Mouse (Mus musculus): ENCODE results near the gene Lama2. TPM values are rescaled to one million over a fixed set of nuclear protein-coding genes. Genes with fewer than 3 reads are reported as not detected.

The Lama2 gene
- polyA plus RNA-seq, 1 experiment from 2014 or later = 9.4 TPM

DNA sequence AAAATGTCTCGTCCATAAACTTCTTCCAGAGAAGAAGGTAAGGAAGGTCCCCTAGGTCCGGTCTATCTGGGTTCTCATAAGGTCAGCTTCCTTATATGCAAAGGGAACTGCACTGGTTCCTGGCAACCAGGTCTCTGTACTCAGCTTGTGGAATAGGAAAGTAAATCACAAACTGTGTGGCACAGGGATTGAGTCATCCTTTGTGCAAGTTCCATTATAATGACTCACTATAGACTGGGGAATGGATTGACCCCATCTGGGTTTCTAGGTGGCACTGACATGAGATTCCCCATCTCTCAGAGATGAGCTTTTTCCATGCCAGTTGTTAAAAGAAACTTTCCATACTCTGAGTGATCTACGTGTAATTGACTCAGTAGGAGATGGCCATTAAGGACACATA is 501.7 kb downstream of the Lama2 start:
- Histone ChIP-seq H3K9me3 (ENCODE audit: control insufficient read depth, low read length) (no peaks in the 10 kb centered on the region), H3K9ac (ENCODE audit: low read length) (no peak overlapping the region), H3K27me3 (ENCODE audit: control insufficient read depth, insufficient read depth, low read length) (no peaks in the 10 kb centered on the region), H3K4me2 (ENCODE audit: low read depth) (no peak overlapping the region), H3K4me1 (ENCODE audit: control insufficient read depth, insufficient read depth, low read length) (no peaks in the 10 kb centered on the region), H3K4me3 (ENCODE audit: low read depth, low read length) (no peak overlapping the region), H3K36me3 (ENCODE audit: control insufficient read depth, insufficient read depth, low read length) (no peaks in the 10 kb centered on the region), H3K27ac (ENCODE audit: low read depth, low read length) (no peak overlapping the region)
- no peak for ATAC-seq (ENCODE audit: insufficient read depth, low FRiP score, low TSS enrichment)
- 95% methylated on average over 3 of the region's 3 CpGs for WGBS
- DNase-seq (ENCODE audit: low spot score) = no peak

DNA sequence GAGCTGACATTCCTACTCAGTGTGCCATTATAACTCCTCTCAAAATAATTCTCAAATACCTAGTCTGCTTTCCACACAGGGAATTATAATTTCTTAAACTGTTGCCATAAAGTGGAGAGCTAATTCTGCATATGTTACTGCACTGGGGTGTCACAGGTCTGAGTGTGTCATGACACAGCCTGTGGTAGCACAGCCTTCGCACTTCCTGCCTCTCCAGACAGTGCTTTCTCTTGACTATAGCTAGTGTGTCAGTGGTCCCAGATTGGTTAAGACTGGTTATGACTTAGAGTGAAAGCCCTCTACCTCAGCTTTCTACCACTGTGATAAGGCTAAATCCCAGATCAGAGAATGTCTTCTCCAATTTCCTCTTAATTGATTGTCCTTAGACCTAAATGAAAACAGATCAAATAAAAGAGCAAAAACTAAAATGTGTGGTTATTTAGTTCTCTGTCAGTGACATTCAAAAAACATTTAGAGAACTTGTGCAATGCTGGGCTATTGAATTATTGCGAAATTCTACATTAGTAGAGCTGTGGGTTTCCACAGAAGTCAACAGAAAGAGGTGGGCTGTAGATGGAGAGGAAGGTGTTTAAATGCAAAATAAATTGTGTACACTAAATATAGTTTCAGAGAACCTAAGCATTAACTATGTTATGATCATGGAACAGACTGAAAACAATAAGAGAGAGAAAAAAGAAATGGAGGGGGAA is 502.5 kb downstream of the Lama2 start:
- Histone ChIP-seq H3K4me3 (ENCODE audit: low read depth, low read length) (no peak overlapping the region), H3K9me3 (ENCODE audit: control insufficient read depth, low read length) (no peaks in the 10 kb centered on the region), H3K36me3 (ENCODE audit: control insufficient read depth, insufficient read depth, low read length) (no peaks in the 10 kb centered on the region), H3K27ac (ENCODE audit: low read depth, low read length) (no peak overlapping the region), H3K27me3 (ENCODE audit: control insufficient read depth, insufficient read depth, low read length) (no peaks in the 10 kb centered on the region), H3K9ac (ENCODE audit: low read length) (no peak overlapping the region), H3K4me1 (ENCODE audit: control insufficient read depth, insufficient read depth, low read length) (no peaks in the 10 kb centered on the region), H3K4me2 (ENCODE audit: low read depth) (no peak overlapping the region)
- ATAC-seq (ENCODE audit: insufficient read depth, low FRiP score, low TSS enrichment) (no peak), DNase-seq (ENCODE audit: low spot score) (no peak)
- WGBS = 91% methylated on average over 2 of the region's 2 CpGs

- no peaks in the 10 kb centered on the region for H3K4me1 ChIP-seq (ENCODE audit: control insufficient read depth, insufficient read depth, low read length)
- DNase-seq (ENCODE audit: low spot score) (no peak), ATAC-seq (ENCODE audit: insufficient read depth, low FRiP score, low TSS enrichment) (no peak)
- H3K4me3 ChIP-seq (ENCODE audit: low read depth, low read length) = no peak overlapping the region
- H3K36me3 ChIP-seq (ENCODE audit: control insufficient read depth, insufficient read depth, low read length) = no peaks in the 10 kb centered on the region
- H3K9ac ChIP-seq (ENCODE audit: low read length) = no peak overlapping the region
- H3K27ac ChIP-seq (ENCODE audit: low read depth, low read length) = no peak overlapping the region
- WGBS = 93% methylated on average over 3 of the region's 3 CpGs
- H3K27me3 ChIP-seq (ENCODE audit: control insufficient read depth, insufficient read depth, low read length) = no peaks in the 10 kb centered on the region
- H3K9me3 ChIP-seq (ENCODE audit: control insufficient read depth, low read length) = no peaks in the 10 kb centered on the region
- H3K4me2 ChIP-seq (ENCODE audit: low read depth) = no peak overlapping the region
These were observed 505.4 kb downstream of the Lama2 start for GRCm38 (mm10) chr10:27114131-27114530.

GRCm38 (mm10) chr10:27103811-27104210 is 515.7 kb downstream of the Lama2 start:
- ATAC-seq (ENCODE audit: insufficient read depth, low FRiP score, low TSS enrichment) (no peak), DNase-seq (ENCODE audit: low spot score) (no peak)
- Histone ChIP-seq H3K4me3 (ENCODE audit: low read depth, low read length) (no peak overlapping the region), H3K4me1 (ENCODE audit: control insufficient read depth, insufficient read depth, low read length) (no peaks in the 10 kb centered on the region), H3K9me3 (ENCODE audit: control insufficient read depth, low read length) (no peaks in the 10 kb centered on the region), H3K27ac (ENCODE audit: low read depth, low read length) (no peak overlapping the region), H3K9ac (ENCODE audit: low read length) (no peak overlapping the region), H3K36me3 (ENCODE audit: control insufficient read depth, insufficient read depth, low read length) (no peaks in the 10 kb centered on the region), H3K4me2 (ENCODE audit: low read depth) (no peak overlapping the region), H3K27me3 (ENCODE audit: control insufficient read depth, insufficient read depth, low read length) (no peaks in the 10 kb centered on the region)
- 89% methylated on average over 5 of the region's 5 CpGs for WGBS

DNA sequence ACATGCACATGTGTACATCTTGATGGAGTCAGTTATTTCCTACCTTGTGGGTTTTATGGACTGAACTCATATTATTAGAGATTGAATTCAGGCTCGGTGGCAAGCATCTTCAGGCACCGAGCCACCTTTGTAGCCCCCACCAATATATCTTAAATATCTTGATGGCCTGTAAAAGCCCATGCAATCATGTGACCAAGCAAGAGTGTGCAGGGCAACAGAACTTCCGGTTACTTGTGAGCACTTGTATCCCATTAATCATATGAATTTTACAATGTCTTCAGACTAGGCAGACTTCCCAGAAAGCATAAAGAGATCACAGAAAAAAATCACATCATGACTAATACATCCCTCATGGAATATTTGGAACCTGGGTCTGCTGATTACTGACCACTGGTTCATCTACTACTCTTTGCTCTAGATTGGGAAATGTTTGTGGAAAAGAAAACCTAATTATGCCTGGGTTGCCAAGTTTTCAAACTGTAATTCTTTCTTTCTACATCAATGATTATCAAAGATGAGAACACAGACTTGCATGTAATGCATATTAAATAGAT is 517.7 kb downstream of the Lama2 start:
- no peaks in the 10 kb centered on the region for H3K36me3 ChIP-seq (ENCODE audit: control insufficient read depth, insufficient read depth, low read length)
- no peaks in the 10 kb centered on the region for H3K4me1 ChIP-seq (ENCODE audit: control insufficient read depth, insufficient read depth, low read length)
- H3K27ac ChIP-seq (ENCODE audit: low read depth, low read length) = no peak overlapping the region
- ATAC-seq (ENCODE audit: insufficient read depth, low FRiP score, low TSS enrichment) (no peak), DNase-seq (ENCODE audit: low spot score) (no peak)
- H3K4me2 ChIP-seq (ENCODE audit: low read depth) = no peak overlapping the region
- 83% methylated on average over 3 of the region's 3 CpGs for WGBS
- no peak overlapping the region for H3K9ac ChIP-seq (ENCODE audit: low read length)
- H3K4me3 ChIP-seq (ENCODE audit: low read depth, low read length) = no peak overlapping the region
- H3K27me3 ChIP-seq (ENCODE audit: control insufficient read depth, insufficient read depth, low read length) = no peaks in the 10 kb centered on the region
- H3K9me3 ChIP-seq (ENCODE audit: control insufficient read depth, low read length) = no peaks in the 10 kb centered on the region

DNA sequence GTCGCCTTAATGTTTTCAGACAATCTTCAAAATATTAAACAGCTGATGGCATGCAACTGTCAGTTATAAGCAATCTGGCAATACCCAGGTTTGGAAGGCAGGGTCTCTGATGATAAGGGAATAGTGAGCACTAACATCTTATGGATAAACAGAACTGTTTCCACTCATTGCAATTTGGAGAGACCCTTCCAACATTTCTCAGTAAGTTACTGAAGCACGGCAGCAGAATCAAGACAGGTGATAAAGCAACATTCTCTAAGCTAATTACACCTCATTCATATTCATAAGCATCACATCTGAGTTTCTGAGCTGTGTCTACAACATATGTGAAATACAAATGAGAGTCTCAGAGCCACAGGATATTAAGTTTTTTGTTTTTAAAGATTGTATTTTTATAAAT is 542.4 kb downstream of the Lama2 start:
- H3K4me2 ChIP-seq (ENCODE audit: low read depth) = no peak overlapping the region
- no peak for DNase-seq (ENCODE audit: low spot score)
- ATAC-seq (ENCODE audit: insufficient read depth, low FRiP score, low TSS enrichment) = no peak

DNA sequence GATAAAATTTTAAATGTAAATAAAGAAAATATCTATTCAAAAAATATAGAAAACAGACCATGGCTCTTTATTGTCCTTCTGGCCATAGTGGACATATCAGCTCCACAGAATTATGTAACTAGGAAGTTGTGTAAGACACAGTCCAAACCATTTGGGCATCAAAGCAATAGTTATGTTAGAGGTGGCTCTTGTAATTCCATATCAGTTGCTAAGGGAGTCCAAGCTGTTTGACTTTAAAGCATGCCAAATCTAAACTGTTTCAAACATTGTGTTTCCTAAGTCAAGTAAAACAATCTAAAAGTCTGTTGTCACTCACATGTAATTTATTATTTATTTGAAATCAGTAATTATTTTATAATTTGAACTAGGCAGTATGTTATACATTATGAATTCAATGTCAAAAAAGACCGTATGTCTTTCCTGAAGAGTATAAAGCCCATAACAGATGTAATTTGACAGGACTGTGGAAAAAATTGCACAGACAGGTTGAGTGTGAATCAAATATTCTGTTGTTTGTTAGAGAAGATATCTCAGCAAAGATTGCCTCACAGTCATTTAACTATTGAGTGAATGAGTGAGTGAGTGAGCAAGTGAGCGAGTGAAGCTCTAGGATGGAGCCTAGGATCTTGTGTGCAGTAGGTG is 550.6 kb downstream of the Lama2 start:
- H3K4me2 ChIP-seq (ENCODE audit: low read depth) = no peak overlapping the region
- 88% methylated on average over 2 of the region's 2 CpGs for WGBS
- no peak for ATAC-seq (ENCODE audit: insufficient read depth, low FRiP score, low TSS enrichment)
- H3K9me3 ChIP-seq (ENCODE audit: control insufficient read depth, low read length) = no peaks in the 10 kb centered on the region
- no peaks in the 10 kb centered on the region for H3K27me3 ChIP-seq (ENCODE audit: control insufficient read depth, insufficient read depth, low read length)
- H3K27ac ChIP-seq (ENCODE audit: low read depth, low read length) = no peak overlapping the region
- no peaks in the 10 kb centered on the region for H3K4me1 ChIP-seq (ENCODE audit: control insufficient read depth, insufficient read depth, low read length)
- no peak overlapping the region for H3K4me3 ChIP-seq (ENCODE audit: low read depth, low read length)
- no peak for DNase-seq (ENCODE audit: low spot score)
- H3K36me3 ChIP-seq (ENCODE audit: control insufficient read depth, insufficient read depth, low read length) = no peaks in the 10 kb centered on the region
- H3K9ac ChIP-seq (ENCODE audit: low read length) = no peak overlapping the region

More for the DNA sequence above, 542.4 kb downstream of the Lama2 start:
- Histone ChIP-seq H3K4me3 (ENCODE audit: low read depth, low read length) (no peak overlapping the region), H3K4me1 (ENCODE audit: control insufficient read depth, insufficient read depth, low read length) (no peaks in the 10 kb centered on the region), H3K36me3 (ENCODE audit: control insufficient read depth, insufficient read depth, low read length) (no peaks in the 10 kb centered on the region), H3K9me3 (ENCODE audit: control insufficient read depth, low read length) (no peaks in the 10 kb centered on the region), H3K27ac (ENCODE audit: low read depth, low read length) (no peak overlapping the region), H3K27me3 (ENCODE audit: control insufficient read depth, insufficient read depth, low read length) (no peaks in the 10 kb centered on the region), H3K9ac (ENCODE audit: low read length) (no peak overlapping the region)
- 89% methylated on average over 2 of the region's 2 CpGs for WGBS

DNA sequence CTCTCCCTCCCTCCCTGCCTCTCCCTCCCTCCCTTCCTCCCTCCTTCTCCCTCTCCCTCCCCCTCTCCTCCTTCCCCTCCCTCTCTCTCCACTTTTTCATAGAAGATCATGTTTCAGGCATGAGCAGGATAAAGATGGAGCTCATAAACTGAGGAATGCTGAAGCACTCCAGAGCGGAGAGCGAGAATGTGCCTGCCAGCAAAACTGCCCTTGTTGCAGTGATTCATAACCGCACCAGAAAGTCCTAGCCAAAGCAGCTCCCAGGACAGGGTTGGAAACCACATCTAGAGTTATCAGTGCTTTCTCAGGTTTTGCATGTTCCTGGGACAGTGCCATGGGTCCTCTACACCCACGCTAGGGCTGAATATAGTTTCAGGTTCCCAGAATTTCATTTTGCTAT is 555.9 kb downstream of the Lama2 start:
- Histone ChIP-seq H3K36me3 (ENCODE audit: control insufficient read depth, insufficient read depth, low read length) (no peaks in the 10 kb centered on the region), H3K4me2 (ENCODE audit: low read depth) (no peak overlapping the region), H3K4me3 (ENCODE audit: low read depth, low read length) (no peak overlapping the region), H3K9me3 (ENCODE audit: control insufficient read depth, low read length) (no peaks in the 10 kb centered on the region), H3K27me3 (ENCODE audit: control insufficient read depth, insufficient read depth, low read length) (no peaks in the 10 kb centered on the region), H3K27ac (ENCODE audit: low read depth, low read length) (no peak overlapping the region), H3K4me1 (ENCODE audit: control insufficient read depth, insufficient read depth, low read length) (no peaks in the 10 kb centered on the region; the same call in 1 of the 2 replicates), H3K9ac (ENCODE audit: low read length) (no peak overlapping the region)
- 54% methylated on average over 4 of the region's 4 CpGs for WGBS
- DNase-seq (ENCODE audit: low spot score) (peak; percentile 18), ATAC-seq (ENCODE audit: insufficient read depth, low FRiP score, low TSS enrichment) (no peak)

DNA sequence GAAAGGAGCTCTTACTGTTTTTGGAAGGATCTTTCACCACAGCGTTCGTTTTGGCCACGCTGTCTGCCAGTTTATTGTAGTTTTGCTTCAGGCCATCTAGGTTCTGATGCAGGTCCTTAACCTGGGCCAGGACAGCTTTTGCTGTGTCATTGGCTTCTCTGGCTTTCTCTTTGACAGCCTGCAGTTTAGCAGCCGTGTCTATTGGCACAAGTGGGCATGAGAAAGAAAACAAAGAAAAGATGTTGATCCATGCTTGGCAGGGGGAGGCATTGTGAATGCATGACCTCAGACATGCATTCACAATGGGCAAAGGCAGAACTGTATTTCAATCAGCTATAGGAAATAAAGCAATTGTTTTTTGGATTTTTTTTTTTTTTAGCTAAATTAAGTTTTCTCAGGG is 565.1 kb downstream of the Lama2 start:
- H3K4me1 ChIP-seq (ENCODE audit: control insufficient read depth, insufficient read depth, low read length) = no peaks in the 10 kb centered on the region
- WGBS = 74% methylated on average over 4 of the region's 4 CpGs
- no peaks in the 10 kb centered on the region for H3K9me3 ChIP-seq (ENCODE audit: control insufficient read depth, low read length)
- no peak overlapping the region for H3K4me3 ChIP-seq (ENCODE audit: low read depth, low read length)
- no peak for DNase-seq (ENCODE audit: low spot score)
- no peak overlapping the region for H3K27ac ChIP-seq (ENCODE audit: low read depth, low read length)
- H3K36me3 ChIP-seq (ENCODE audit: control insufficient read depth, insufficient read depth, low read length) = no peaks in the 10 kb centered on the region
- H3K27me3 ChIP-seq (ENCODE audit: control insufficient read depth, insufficient read depth, low read length) = no peaks in the 10 kb centered on the region
- H3K4me2 ChIP-seq (ENCODE audit: low read depth) = no peak overlapping the region
- no peak for ATAC-seq (ENCODE audit: insufficient read depth, low FRiP score, low TSS enrichment)
- H3K9ac ChIP-seq (ENCODE audit: low read length) = no peak overlapping the region
